Mouse (Mus musculus) urinary bladder, adult 2 months (tissue): Measurements from ENCODE around the gene Pde4b. TPM values are rescaled to one million over a fixed set of nuclear protein-coding genes. Genes with fewer than 3 reads are reported as not detected.

ENCODE experiments used
- DNase-seq: peaks from one replicate; pipeline ENCODE4 v3.0.0; 2022; ENCODE audit warnings: low spot score
- polyA plus RNA-seq: library from polyadenylated mRNA; depleted of rRNA; stranded (reverse); fragments of >200 nt; gene quantifications from 2 replicates; pipeline ENCODE4 v1.2.3, GENCODE M21; 2012

The Pde4b gene
- polyA plus RNA-seq, 1 experiment: 47.1 TPM

- DNase-seq: no peak
Observed at GRCm38 (mm10) chr4:102539598-102540180, 452.3 kb downstream of the Pde4b start.

- no peak for DNase-seq
Observed at GRCm38 (mm10) chr4:102542976-102543375, 455.6 kb downstream of the Pde4b start.

GRCm38 (mm10) chr4:102545226-102545625, 457.9 kb downstream of the Pde4b start:
- no peak for DNase-seq

GRCm38 (mm10) chr4:102555566-102555965, 468.2 kb downstream of the Pde4b start:
- DNase-seq: no peak

GRCm38 (mm10) chr4:102557006-102557405, 469.7 kb downstream of the Pde4b start:
- DNase-seq: no peak

- DNase-seq: no peak
Observed at GRCm38 (mm10) chr4:102557508-102558220, 470.3 kb downstream of the Pde4b start.

GRCm38 (mm10) chr4:102558328-102558727, 471.0 kb downstream of the Pde4b start:
- DNase-seq: no peak

GRCm38 (mm10) chr4:102560676-102561280, 473.4 kb downstream of the Pde4b start:
- DNase-seq: no peak

- DNase-seq: no peak
Observed at GRCm38 (mm10) chr4:102563273-102563855, 476.0 kb downstream of the Pde4b start.

- DNase-seq: no peak
Observed at GRCm38 (mm10) chr4:102564286-102564685, 476.9 kb downstream of the Pde4b start.

- no peak for DNase-seq
Observed at GRCm38 (mm10) chr4:102566421-102566820, 479.1 kb downstream of the Pde4b start.

GRCm38 (mm10) chr4:102567111-102567510, 479.8 kb downstream of the Pde4b start:
- DNase-seq: no peak

GRCm38 (mm10) chr4:102567676-102568254, 480.4 kb downstream of the Pde4b start:
- no peak for DNase-seq

GRCm38 (mm10) chr4:102568591-102568990, 481.2 kb downstream of the Pde4b start:
- no peak for DNase-seq

GRCm38 (mm10) chr4:102569101-102569583, 481.8 kb downstream of the Pde4b start:
- DNase-seq: no peak

GRCm38 (mm10) chr4:102569950-102570765, 482.8 kb downstream of the Pde4b start:
- DNase-seq: peak; percentile 56

GRCm38 (mm10) chr4:102570766-102571411, 483.5 kb downstream of the Pde4b start:
- DNase-seq: no peak

GRCm38 (mm10) chr4:102572031-102572430, 484.7 kb downstream of the Pde4b start:
- DNase-seq: no peak

- no peak for DNase-seq
Observed at GRCm38 (mm10) chr4:102572591-102572990, 485.2 kb downstream of the Pde4b start.

- no peak for DNase-seq
Observed at GRCm38 (mm10) chr4:102573361-102573781, 486.0 kb downstream of the Pde4b start.

GRCm38 (mm10) chr4:102574226-102574625, 486.9 kb downstream of the Pde4b start:
- no peak for DNase-seq
